Mouse (Mus musculus) testis, adult 2 months (tissue): Measurements from ENCODE around the gene Tmem106c. TPM values are rescaled to one million over a fixed set of nuclear protein-coding genes. Genes with fewer than 3 reads are reported as not detected.

Experiments used
- H3K27ac ChIP-seq: fragments of 200-500 bp; 2 replicates; pipeline ENCODE4 v1.5.1; 2012; ENCODE audit warnings: low read depth, low read length; ENCODE audit not compliant: control insufficient read depth, insufficient read depth
- H3K27me3 ChIP-seq: fragments of 200-500 bp; 2 replicates; pipeline ENCODE4 v1.6.1; 2012; ENCODE audit warnings: mild to moderate bottlenecking, low read length, moderate library complexity; ENCODE audit not compliant: control insufficient read depth, insufficient read depth
- H3K36me3 ChIP-seq: fragments of 200-500 bp; 2 replicates; pipeline ENCODE4 v1.6.1; 2012; ENCODE audit warnings: mild to moderate bottlenecking, low read length; ENCODE audit not compliant: control insufficient read depth, insufficient read depth
- H3K4me1 ChIP-seq: fragments of 200-500 bp; 2 replicates; pipeline ENCODE4 v1.6.1; 2012; ENCODE audit warnings: low read length; ENCODE audit not compliant: control insufficient read depth, insufficient read depth
- H3K4me3 ChIP-seq: fragments of 200-500 bp; 2 replicates; pipeline ENCODE4 v1.5.1; 2012; ENCODE audit warnings: low read depth, mild to moderate bottlenecking, low read length, moderate library complexity, mixed read lengths; ENCODE audit not compliant: control insufficient read depth
- CTCF ChIP-seq: fragments of 200-500 bp; IDR thresholded peaks from 2 replicates; pipeline ENCODE4 v1.5.1; 2012; ENCODE audit warnings: low read depth, mild to moderate bottlenecking, inconsistent platforms, low read length, moderate library complexity; ENCODE audit not compliant: control insufficient read depth, insufficient read depth, insufficient replicate concordance
- POLR2A ChIP-seq: fragments of 200-500 bp; IDR thresholded peaks from 2 replicates; pipeline ENCODE4 v1.6.1; 2012; ENCODE audit warnings: low read depth, mild to moderate bottlenecking, inconsistent platforms, low read length, moderate library complexity; ENCODE audit not compliant: control insufficient read depth
- polyA plus RNA-seq: library from polyadenylated mRNA; depleted of rRNA; stranded (reverse); fragments of >200 nt; gene quantifications from 2 replicates; pipeline ENCODE4 v1.2.3, GENCODE M21; 2012

Gene Tmem106c
- polyA plus RNA-seq, 1 experiment: 55.7 TPM

GRCm38 (mm10) chr15:97990721-97991120 lies 26.7 kb downstream of the Tmem106c start:
- Histone ChIP-seq H3K27me3 (no peaks in the 10 kb centered on the region), H3K4me1 (peaks cover 16% of the 10 kb centered on the region), H3K4me3 (no peak overlapping the region), H3K36me3 (no peaks in the 10 kb centered on the region), H3K27ac (no peak overlapping the region)
- no peak for TF ChIP-seq POLR2A
- no peak for TF ChIP-seq CTCF

DNA sequence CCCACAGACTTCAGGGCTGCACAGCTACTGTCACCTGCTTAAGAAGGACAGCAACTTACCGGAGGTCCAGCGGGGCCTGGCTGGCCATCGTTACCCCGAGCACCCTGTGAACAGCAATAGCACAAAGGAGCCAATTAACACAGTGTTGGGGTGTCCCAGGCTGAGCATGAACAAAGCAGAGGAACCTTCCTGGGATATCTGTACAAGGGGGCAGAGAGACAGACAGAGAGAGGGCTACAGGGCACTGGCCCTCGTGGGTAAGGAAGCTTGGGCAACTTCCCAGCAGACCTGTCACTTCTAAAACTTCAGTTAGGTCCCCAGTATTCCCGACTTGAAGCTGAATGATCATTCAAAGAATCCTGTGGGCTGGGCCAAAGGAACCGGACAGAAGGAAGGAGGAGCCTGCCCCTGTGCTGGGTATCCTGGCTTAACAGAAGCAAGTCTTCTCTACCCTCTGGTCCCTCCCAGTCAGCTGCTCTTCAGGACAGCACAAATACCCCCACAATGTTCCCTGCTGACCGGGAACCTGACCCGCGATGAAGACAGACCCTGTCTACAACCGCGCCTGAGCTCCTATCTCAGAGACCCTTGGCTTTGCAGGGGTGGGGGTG lies 27.4 kb downstream of the Tmem106c start:
- H3K27me3 ChIP-seq: no peaks in the 10 kb centered on the region
- H3K4me3 ChIP-seq: no peak overlapping the region
- H3K36me3 ChIP-seq: no peaks in the 10 kb centered on the region
- TF ChIP-seq CTCF (no peak), POLR2A (no peak)
- H3K4me1 ChIP-seq: peaks cover 20% of the 10 kb centered on the region
- no peak overlapping the region for H3K27ac ChIP-seq

GRCm38 (mm10) chr15:97992027-97992711 lies 28.2 kb downstream of the Tmem106c start:
- no peaks in the 10 kb centered on the region for H3K27me3 ChIP-seq
- H3K27ac ChIP-seq: peak overlapping the region; percentile 41; the same call in 1 of the 2 replicates
- H3K36me3 ChIP-seq: no peaks in the 10 kb centered on the region
- peaks cover 27% of the 10 kb centered on the region for H3K4me1 ChIP-seq
- no peak for TF ChIP-seq POLR2A
- TF ChIP-seq CTCF: no peak
- peak overlapping the region; percentile 35; the same call in 1 of the 2 replicates for H3K4me3 ChIP-seq

DNA sequence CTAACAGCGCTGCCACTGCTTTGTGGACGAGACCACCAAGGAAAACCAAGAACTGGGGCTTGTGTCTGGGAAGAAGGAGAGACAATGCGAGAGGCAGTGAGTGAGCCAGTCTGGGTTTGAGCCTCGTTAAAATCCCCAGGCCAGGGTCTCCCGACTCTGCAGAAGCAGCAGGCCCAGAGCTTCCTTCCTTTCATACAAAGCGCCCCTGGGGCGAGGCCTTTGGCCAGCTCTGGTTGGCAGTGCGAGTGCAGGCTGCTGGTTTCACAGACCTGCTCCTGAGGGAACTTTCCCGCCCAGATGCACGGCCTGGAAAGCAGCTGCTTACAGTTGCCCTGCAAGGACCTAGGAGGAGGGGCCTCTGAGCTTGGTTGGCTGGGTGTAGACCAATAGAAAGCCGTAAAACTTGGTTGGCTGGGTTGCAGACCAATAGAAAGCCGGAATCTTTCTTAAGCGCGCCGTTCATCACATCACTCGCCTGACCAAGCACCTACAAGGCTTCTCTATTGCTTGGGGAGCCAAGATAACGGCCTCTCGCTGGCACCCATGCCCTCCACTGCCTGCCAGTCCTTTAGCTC lies 28.8 kb downstream of the Tmem106c start:
- H3K36me3 ChIP-seq: no peaks in the 10 kb centered on the region

DNA sequence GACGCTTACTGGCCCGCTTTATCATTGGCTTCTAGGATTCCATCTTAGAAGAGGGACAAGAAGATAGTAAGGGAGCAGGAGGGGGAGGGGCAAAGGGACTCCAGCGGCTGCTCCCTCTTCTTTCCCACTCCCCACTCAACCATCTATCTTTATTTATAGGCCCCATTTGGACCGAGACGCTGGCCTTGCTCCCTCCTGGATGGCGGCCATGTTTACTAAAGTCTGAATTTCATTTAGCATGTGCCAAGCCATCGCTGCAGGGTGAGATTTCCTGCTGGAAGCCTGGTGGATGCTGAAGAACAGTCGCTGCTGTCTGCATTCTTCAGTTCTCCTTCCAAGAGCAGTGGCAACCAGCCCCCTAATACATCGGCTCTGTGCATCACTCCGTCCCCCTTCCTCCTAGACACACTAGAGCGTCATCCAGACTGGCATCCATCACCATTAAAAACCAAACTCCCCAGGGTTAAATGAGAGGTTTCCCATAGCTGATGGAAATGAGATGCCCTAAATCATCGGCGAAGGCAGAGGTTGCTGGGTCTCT lies 32.8 kb downstream of the Tmem106c start:
- no peak overlapping the region for H3K27ac ChIP-seq
- no peaks in the 10 kb centered on the region for H3K36me3 ChIP-seq
- H3K4me3 ChIP-seq: peak overlapping the region; percentile 49
- H3K4me1 ChIP-seq: peaks cover 28% of the 10 kb centered on the region
- TF ChIP-seq POLR2A: no peak
- no peak for TF ChIP-seq CTCF
- H3K27me3 ChIP-seq: peaks cover 2% of the 10 kb centered on the region; the same call in 1 of the 2 replicates

More for the DNA sequence above, 28.8 kb downstream of the Tmem106c start:
- no peaks in the 10 kb centered on the region for H3K27me3 ChIP-seq
- TF ChIP-seq CTCF (no peak), POLR2A (no peak)
- peaks cover 28% of the 10 kb centered on the region for H3K4me1 ChIP-seq
- peak overlapping the region; percentile 51 for H3K4me3 ChIP-seq
- H3K27ac ChIP-seq: peak overlapping the region; percentile 50; the same call in 1 of the 2 replicates

GRCm38 (mm10) chr15:97999546-97999945 lies 35.5 kb downstream of the Tmem106c start:
- H3K36me3 ChIP-seq: no peaks in the 10 kb centered on the region
- no peak overlapping the region for H3K4me3 ChIP-seq

DNA sequence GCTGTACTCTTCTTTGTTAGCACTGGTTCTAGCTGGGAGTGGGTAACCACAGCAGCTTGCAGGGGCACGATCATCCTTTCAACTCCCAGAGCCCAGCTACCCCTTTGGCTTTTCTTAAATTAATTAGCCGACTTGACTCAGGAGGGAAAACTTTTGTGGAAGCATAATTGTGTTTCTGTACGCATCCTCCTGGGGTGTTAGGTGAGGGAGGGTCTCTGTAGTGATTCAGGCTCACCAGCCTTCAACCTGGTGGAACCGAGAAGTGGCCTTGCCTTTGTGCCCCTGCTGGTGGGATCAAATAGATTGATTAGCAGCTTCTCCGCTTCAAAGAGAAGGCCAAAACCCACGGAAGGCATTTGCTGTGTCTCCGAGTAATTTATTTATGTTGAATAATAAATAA lies 36.0 kb downstream of the Tmem106c start:
- Histone ChIP-seq H3K27ac (no peak overlapping the region), H3K27me3 (peaks cover 10% of the 10 kb centered on the region), H3K36me3 (no peaks in the 10 kb centered on the region), H3K4me1 (peaks cover 30% of the 10 kb centered on the region), H3K4me3 (no peak overlapping the region)
- no peak for TF ChIP-seq POLR2A
- TF ChIP-seq CTCF: no peak

More at GRCm38 (mm10) chr15:97999546-97999945, 35.5 kb downstream of the Tmem106c start:
- Histone ChIP-seq H3K4me1 (peaks cover 30% of the 10 kb centered on the region), H3K27me3 (peaks cover 10% of the 10 kb centered on the region), H3K27ac (no peak overlapping the region)
- TF ChIP-seq POLR2A (no peak), CTCF (no peak)
